Mouse (Mus musculus): ENCODE results near the gene Sipa1l3. TPM values are rescaled to one million over a fixed set of nuclear protein-coding genes. Genes with fewer than 3 reads are reported as not detected.

Gene Sipa1l3
- polyA plus RNA-seq, 1 experiment from 2014 or later: 3.8 TPM

DNA sequence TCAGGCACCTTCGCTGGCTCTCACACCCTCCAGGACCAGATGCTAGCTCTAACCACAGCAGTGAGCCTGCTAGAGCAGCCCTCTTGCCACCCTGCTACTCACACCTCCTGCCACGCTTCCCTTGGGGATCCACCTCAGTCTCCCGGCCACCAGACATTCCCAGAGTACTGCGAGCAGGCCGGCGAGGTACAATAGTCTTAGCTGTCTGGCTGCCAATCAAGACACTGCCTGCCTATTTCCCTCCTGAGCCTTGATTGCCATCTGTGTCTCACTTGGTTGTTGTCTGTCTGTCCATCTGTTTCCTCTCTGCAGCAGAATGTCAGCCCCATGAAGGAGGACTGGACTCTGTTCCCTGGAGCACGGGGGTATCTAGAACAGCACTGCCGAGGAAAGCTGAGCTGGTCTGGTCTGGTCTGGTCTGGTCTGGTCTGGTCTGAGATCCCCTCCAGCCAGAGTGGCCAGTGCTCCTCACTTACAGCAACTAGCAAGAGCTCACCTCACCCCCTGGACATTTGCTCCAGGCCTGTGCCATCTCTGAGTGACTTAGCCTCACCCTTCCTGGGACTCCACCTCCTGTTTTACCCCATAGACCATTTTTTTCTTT, 175.8 kb downstream of the Sipa1l3 start:
- Histone ChIP-seq H3K4me1 (replicated peaks) (peaks cover 14% of the 10 kb centered on the region), H3K9ac (no peak overlapping the region), H3K27me3 (replicated peaks) (peaks cover 6% of the 10 kb centered on the region; the same call in 1 of the 2 replicates), H3K27ac (ENCODE audit: poor library complexity, severe bottlenecking) (no peak overlapping the region), H3K9me3 (replicated peaks) (no peaks in the 10 kb centered on the region), H3K4me2 (no peak overlapping the region; the same call in 1 of the 2 replicates), H3K4me3 (no peak overlapping the region), H3K36me3 (no peaks in the 10 kb centered on the region)
- ATAC-seq (ENCODE audit: insufficient number of reproducible peaks, low FRiP score): no peak
- 29% methylated on average over 8 of the region's 8 CpGs for WGBS

GRCm38 (mm10) chr7:29341722-29342121, 176.7 kb downstream of the Sipa1l3 start:
- H3K27me3 ChIP-seq (replicated peaks): peaks cover 9% of the 10 kb centered on the region; the same call in 1 of the 2 replicates
- no peak overlapping the region for H3K4me3 ChIP-seq
- no peaks in the 10 kb centered on the region for H3K36me3 ChIP-seq
- H3K4me1 ChIP-seq (replicated peaks): peaks cover 14% of the 10 kb centered on the region
- no peak overlapping the region for H3K9ac ChIP-seq
- no peak for ATAC-seq (ENCODE audit: insufficient number of reproducible peaks, low FRiP score)
- 57% methylated on average over 12 of the region's 12 CpGs for WGBS
- no peak overlapping the region for H3K4me2 ChIP-seq
- H3K27ac ChIP-seq (ENCODE audit: poor library complexity, severe bottlenecking): no peak overlapping the region
- H3K9me3 ChIP-seq (replicated peaks): no peaks in the 10 kb centered on the region

- 80% methylated on average over 8 of the region's 8 CpGs for WGBS
Measured at GRCm38 (mm10) chr7:29340838-29341237, 177.6 kb downstream of the Sipa1l3 start.

GRCm38 (mm10) chr7:29340247-29340646, 178.2 kb downstream of the Sipa1l3 start:
- peaks cover 11% of the 10 kb centered on the region for H3K27me3 ChIP-seq (replicated peaks)
- no peak overlapping the region for H3K9ac ChIP-seq
- no peak overlapping the region for H3K4me3 ChIP-seq
- H3K9me3 ChIP-seq (replicated peaks): no peaks in the 10 kb centered on the region
- H3K36me3 ChIP-seq: no peaks in the 10 kb centered on the region
- H3K27ac ChIP-seq (ENCODE audit: poor library complexity, severe bottlenecking): no peak overlapping the region
- ATAC-seq (ENCODE audit: insufficient number of reproducible peaks, low FRiP score): no peak
- H3K4me1 ChIP-seq (replicated peaks): peaks cover 14% of the 10 kb centered on the region
- 88% methylated on average over 9 of the region's 9 CpGs for WGBS
- no peak overlapping the region for H3K4me2 ChIP-seq

More at GRCm38 (mm10) chr7:29340838-29341237, 177.6 kb downstream of the Sipa1l3 start:
- Histone ChIP-seq H3K9ac (no peak overlapping the region), H3K9me3 (replicated peaks) (no peaks in the 10 kb centered on the region), H3K36me3 (no peaks in the 10 kb centered on the region), H3K27me3 (replicated peaks) (peaks cover 9% of the 10 kb centered on the region; the same call in 1 of the 2 replicates), H3K27ac (ENCODE audit: poor library complexity, severe bottlenecking) (no peak overlapping the region), H3K4me3 (no peak overlapping the region), H3K4me1 (replicated peaks) (peaks cover 14% of the 10 kb centered on the region), H3K4me2 (no peak overlapping the region)
- no peak for ATAC-seq (ENCODE audit: insufficient number of reproducible peaks, low FRiP score)

DNA sequence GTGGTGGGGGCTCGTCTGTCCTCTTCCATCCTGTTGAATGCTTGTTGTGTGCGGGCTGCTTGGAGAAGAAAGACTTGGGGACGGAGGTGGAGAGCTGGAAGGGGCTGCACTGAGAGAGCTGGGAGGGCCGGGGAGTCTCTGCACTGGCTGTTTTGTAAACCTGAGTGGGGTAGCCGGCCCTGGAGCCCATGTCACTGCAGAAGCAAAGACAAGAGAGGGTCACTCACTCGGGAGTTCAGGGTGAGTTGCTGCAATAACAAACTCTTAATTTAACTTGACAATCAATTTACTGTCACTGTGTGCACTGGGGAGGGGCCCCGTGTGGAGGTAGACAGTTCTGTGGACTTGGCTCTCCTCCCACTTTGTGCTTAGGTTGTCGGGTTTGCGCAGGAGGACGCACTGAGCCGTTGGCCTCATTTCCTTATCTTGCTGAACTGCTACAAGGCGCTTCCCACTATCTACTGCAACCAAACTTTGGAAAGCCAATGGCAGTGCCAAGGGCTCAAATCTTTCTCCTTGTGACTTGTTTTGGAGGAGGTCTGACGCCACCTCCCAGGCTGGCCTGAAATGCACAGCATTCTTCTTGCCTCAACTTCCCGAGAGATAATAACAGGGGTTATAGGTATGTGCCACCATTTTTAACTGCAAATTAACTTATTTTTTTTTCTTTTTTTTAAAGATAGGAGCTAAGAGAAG, 179.3 kb downstream of the Sipa1l3 start:
- Histone ChIP-seq H3K27ac (ENCODE audit: poor library complexity, severe bottlenecking) (no peak overlapping the region), H3K4me3 (no peak overlapping the region), H3K4me2 (no peak overlapping the region), H3K36me3 (no peaks in the 10 kb centered on the region), H3K27me3 (replicated peaks) (peaks cover 16% of the 10 kb centered on the region), H3K9me3 (replicated peaks) (no peaks in the 10 kb centered on the region), H3K9ac (no peak overlapping the region), H3K4me1 (replicated peaks) (peaks cover 14% of the 10 kb centered on the region)
- ATAC-seq (ENCODE audit: insufficient number of reproducible peaks, low FRiP score): no peak
- 40% methylated on average over 14 of the region's 14 CpGs for WGBS

DNA sequence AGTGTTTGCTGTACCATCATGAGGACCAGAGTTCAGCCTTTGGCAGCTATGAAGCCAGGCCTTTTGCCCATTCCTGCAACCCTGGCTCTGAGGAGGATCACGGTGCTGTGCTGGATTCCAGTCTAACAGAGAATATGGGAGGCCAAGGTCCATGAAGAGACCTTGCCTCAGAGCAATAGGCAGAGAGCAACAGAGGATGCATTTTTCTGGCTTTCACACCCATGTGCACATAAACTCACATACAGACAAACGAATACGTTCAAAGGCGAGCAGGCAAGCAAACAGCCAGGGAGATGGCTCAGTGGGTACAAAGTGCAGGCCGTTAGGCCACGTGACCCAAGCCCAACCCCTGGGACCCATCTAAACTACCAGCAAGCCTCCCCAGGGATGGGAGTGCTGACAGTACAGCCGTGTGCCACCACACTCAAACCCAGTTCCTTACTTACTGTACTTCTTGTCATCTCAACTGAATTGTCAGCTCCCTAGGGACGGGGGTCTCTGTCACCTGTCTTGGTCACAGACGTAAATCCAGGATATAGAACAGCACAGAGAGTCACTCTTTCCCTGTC, 180.0 kb downstream of the Sipa1l3 start:
- WGBS: 79% methylated on average over 9 of the region's 9 CpGs
- peaks cover 16% of the 10 kb centered on the region for H3K27me3 ChIP-seq (replicated peaks)
- no peaks in the 10 kb centered on the region for H3K36me3 ChIP-seq
- H3K4me1 ChIP-seq (replicated peaks): peaks cover 14% of the 10 kb centered on the region
- no peak for ATAC-seq (ENCODE audit: insufficient number of reproducible peaks, low FRiP score)
- H3K9me3 ChIP-seq (replicated peaks): no peaks in the 10 kb centered on the region
- no peak overlapping the region for H3K4me3 ChIP-seq
- H3K9ac ChIP-seq: no peak overlapping the region
- H3K27ac ChIP-seq (ENCODE audit: poor library complexity, severe bottlenecking): no peak overlapping the region
- H3K4me2 ChIP-seq: no peak overlapping the region

DNA sequence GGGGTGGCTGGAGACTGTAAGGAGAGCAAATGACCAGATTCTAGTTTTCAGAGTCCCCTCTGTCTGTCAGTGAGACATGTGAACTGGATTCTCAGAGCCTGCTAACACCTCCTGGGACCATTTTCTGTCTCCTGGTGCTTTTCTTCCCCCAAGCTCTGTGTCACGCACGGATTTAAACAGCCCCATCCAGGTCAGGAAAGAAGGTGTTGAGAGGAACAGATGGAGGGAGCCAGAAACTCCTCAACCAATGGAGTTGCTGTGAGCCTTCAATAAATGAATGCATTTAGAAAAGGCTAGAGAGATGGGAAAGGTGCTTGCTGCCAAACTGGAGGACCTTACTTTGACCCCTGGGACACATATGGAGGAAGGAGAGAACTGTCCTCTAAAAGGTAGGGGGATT, 180.7 kb downstream of the Sipa1l3 start:
- ATAC-seq (ENCODE audit: insufficient number of reproducible peaks, low FRiP score): no peak
- Histone ChIP-seq H3K4me1 (replicated peaks) (peaks cover 14% of the 10 kb centered on the region), H3K9me3 (replicated peaks) (no peaks in the 10 kb centered on the region), H3K9ac (no peak overlapping the region), H3K27me3 (replicated peaks) (peaks cover 16% of the 10 kb centered on the region), H3K36me3 (no peaks in the 10 kb centered on the region), H3K27ac (ENCODE audit: poor library complexity, severe bottlenecking) (no peak overlapping the region), H3K4me2 (no peak overlapping the region), H3K4me3 (no peak overlapping the region)
- WGBS: 76% methylated on average over 2 of the region's 2 CpGs

- Histone ChIP-seq H3K4me1 (replicated peaks) (peaks cover 5% of the 10 kb centered on the region; the same call in 1 of the 2 replicates), H3K9me3 (replicated peaks) (no peaks in the 10 kb centered on the region), H3K4me3 (no peak overlapping the region), H3K27ac (ENCODE audit: poor library complexity, severe bottlenecking) (no peak overlapping the region), H3K9ac (no peak overlapping the region), H3K27me3 (replicated peaks) (peaks cover 16% of the 10 kb centered on the region), H3K4me2 (no peak overlapping the region), H3K36me3 (no peaks in the 10 kb centered on the region)
- WGBS: 70% methylated on average over 9 of the region's 9 CpGs
- no peak for ATAC-seq (ENCODE audit: insufficient number of reproducible peaks, low FRiP score)
Measured at GRCm38 (mm10) chr7:29336795-29337319, 181.6 kb downstream of the Sipa1l3 start.

- H3K9me3 ChIP-seq (replicated peaks): no peaks in the 10 kb centered on the region
- ATAC-seq (ENCODE audit: insufficient number of reproducible peaks, low FRiP score): no peak
- H3K4me3 ChIP-seq: no peak overlapping the region
- peaks cover 3% of the 10 kb centered on the region; the same call in 1 of the 2 replicates for H3K36me3 ChIP-seq
- no peak overlapping the region for H3K9ac ChIP-seq
- H3K4me1 ChIP-seq (replicated peaks): peaks cover 5% of the 10 kb centered on the region; the same call in 1 of the 2 replicates
- H3K27ac ChIP-seq (ENCODE audit: poor library complexity, severe bottlenecking): no peak overlapping the region
- 74% methylated on average over 6 of the region's 6 CpGs for WGBS
- H3K27me3 ChIP-seq (replicated peaks): peaks cover 19% of the 10 kb centered on the region
- H3K4me2 ChIP-seq: no peak overlapping the region
Measured at GRCm38 (mm10) chr7:29335841-29336671, 182.4 kb downstream of the Sipa1l3 start.

- Histone ChIP-seq H3K36me3 (peaks cover 6% of the 10 kb centered on the region; the same call in 1 of the 2 replicates), H3K27me3 (replicated peaks) (peaks cover 20% of the 10 kb centered on the region), H3K9ac (no peak overlapping the region), H3K4me2 (no peak overlapping the region), H3K9me3 (replicated peaks) (no peaks in the 10 kb centered on the region), H3K27ac (ENCODE audit: poor library complexity, severe bottlenecking) (no peak overlapping the region), H3K4me3 (no peak overlapping the region), H3K4me1 (replicated peaks) (peaks cover 5% of the 10 kb centered on the region; the same call in 1 of the 2 replicates)
- no peak for ATAC-seq (ENCODE audit: insufficient number of reproducible peaks, low FRiP score)
Measured at GRCm38 (mm10) chr7:29335276-29335675, 183.2 kb downstream of the Sipa1l3 start.
